Mouse (Mus musculus) left cerebral cortex, adult 2 months (tissue): ENCODE data around the gene Fras1. TPM values are rescaled to one million over a fixed set of nuclear protein-coding genes. Genes with fewer than 3 reads are reported as not detected.

ENCODE experiments used
- DNase-seq, 2 experiments: peaks; one replicate each; pipeline ENCODE4 v3.0.0; 2021 to 2022; ENCODE audit warnings: low spot score in 2 of 2, mixed read lengths in 1 of 2; ENCODE audit errors: extremely low spot score in 1 of 2
- H3K27ac ChIP-seq: fragments of 200-600 bp; 2 replicates; pipeline ENCODE4 v1.8.1; 2022
- H3K4me3 ChIP-seq: fragments of 200-600 bp; 2 replicates; pipeline ENCODE4 v1.8.1; 2022
- CTCF ChIP-seq: fragments of 200-600 bp; IDR thresholded peaks from 2 replicates; pipeline ENCODE4 v1.8.1; 2022; ENCODE audit warnings: antibody characterized with exemption, mild to moderate bottlenecking, moderate library complexity
- intact Hi-C: fragments of 180-260 bp; cut with DNase I; formaldehyde crosslinking; loops from one replicate; pipeline ENCODE4 v1.15.1; 2025
- total RNA-seq, 2 experiments: library from RNA; stranded (reverse); gene quantifications; 2 replicates each; pipeline ENCODE4 v1.2.3; 2021

Fras1 gene
- total RNA-seq, 2 experiments from 2014 or later = 23.0 to 25.2 TPM

- TF ChIP-seq CTCF = no peak
- DNase-seq = no peak
- intact Hi-C loops = no loop called here
- Histone ChIP-seq H3K4me3 (no peak overlapping the region), H3K27ac (no peak overlapping the region)
These were observed 39.1 kb downstream of the Fras1 start for GRCm38 (mm10) chr5:96412754-96413394.

GRCm38 (mm10) chr5:96417121-96417520, 43.4 kb downstream of the Fras1 start:
- Histone ChIP-seq H3K27ac (no peak overlapping the region), H3K4me3 (no peak overlapping the region)
- intact Hi-C loops = no loop called here
- no peak for TF ChIP-seq CTCF
- no peak for DNase-seq

DNA sequence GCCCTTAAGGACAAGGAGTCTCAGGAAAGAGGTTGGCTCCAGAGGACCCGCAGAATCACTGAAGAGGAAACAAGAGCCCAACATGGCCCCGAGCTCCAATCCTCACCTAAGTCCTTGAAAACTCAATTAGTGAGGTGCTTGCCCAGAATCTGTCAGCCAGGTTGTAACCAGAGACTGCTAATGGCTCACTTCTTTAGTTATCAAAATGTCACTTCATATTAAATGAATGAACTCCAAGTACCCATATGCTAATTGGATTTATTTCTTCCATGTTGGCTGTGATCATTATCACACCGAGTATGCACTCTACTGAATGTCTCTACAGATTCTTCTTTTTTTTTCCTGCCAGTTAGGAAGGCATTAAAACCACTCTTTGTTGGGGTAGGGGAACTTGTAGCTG, 47.8 kb downstream of the Fras1 start:
- no peak overlapping the region for H3K4me3 ChIP-seq
- no peak overlapping the region for H3K27ac ChIP-seq
- intact Hi-C loops = no loop called here
- no peak for TF ChIP-seq CTCF
- no peak for DNase-seq

- no peak for DNase-seq
- TF ChIP-seq CTCF = no peak
- no peak overlapping the region for H3K4me3 ChIP-seq
- no peak overlapping the region for H3K27ac ChIP-seq
- intact Hi-C loops = no loop called here
These were observed 49.0 kb downstream of the Fras1 start for GRCm38 (mm10) chr5:96422716-96423115.

GRCm38 (mm10) chr5:96425391-96425790, 51.6 kb downstream of the Fras1 start:
- no peak overlapping the region for H3K27ac ChIP-seq
- no peak overlapping the region for H3K4me3 ChIP-seq
- no peak for TF ChIP-seq CTCF
- DNase-seq = no peak
- intact Hi-C loops = no loop called here

DNA sequence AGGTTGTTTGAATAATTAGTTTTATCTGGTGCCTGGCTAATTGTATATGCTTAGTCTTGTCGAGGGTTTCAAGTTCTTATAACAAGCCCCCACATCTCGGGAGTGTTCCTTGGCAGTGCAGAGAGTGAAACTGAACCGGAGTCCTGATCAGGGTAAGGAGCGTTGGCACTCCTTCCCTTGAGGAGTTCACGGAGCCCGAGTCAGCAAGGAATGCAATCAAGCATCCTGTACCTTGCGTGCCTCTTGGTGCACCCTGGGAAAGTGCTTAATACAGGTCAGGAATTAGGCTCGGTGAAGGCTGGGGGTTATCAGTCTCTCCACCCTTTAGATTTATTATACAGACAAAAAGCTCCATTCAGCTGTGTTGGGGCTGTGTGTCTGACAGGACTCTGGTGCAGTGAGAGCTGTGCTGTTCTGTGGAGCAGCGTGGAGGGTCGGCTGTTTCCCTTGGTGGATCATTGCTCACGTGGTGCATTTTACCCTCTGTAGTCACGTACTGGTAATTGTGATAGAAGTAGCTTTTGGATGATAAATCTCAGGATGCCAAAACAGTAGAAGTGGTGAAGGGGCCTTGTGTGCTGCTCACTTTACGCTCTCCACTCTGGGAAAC, 55.9 kb downstream of the Fras1 start:
- intact Hi-C loops = no loop called here
- H3K4me3 ChIP-seq = no peak overlapping the region

DNA sequence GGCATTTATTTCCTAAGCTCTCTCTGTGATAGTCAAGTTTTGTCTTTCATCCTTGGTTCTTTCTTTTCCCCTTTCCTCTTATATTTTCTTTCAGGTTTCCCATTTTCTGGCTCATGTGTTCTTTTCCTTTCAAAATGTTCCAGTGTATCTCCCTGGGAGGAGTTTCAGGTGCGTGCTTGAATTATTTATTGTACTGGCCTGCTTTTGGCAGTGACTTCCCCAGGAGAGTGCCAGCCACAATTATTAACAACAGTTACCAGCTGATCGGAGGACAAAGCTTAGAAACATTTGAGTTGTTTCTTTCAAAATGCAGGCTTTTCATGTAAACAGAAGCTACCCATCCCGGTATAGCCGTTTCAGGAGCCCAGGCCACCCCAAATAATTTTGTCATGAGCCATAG, 64.1 kb downstream of the Fras1 start:
- Histone ChIP-seq H3K4me3 (no peak overlapping the region), H3K27ac (no peak overlapping the region)
- intact Hi-C loops = no loop called here
- TF ChIP-seq CTCF = no peak
- no peak for DNase-seq

More for the DNA sequence above, 55.9 kb downstream of the Fras1 start:
- TF ChIP-seq CTCF = no peak
- no peak for DNase-seq
- no peak overlapping the region for H3K27ac ChIP-seq

DNA sequence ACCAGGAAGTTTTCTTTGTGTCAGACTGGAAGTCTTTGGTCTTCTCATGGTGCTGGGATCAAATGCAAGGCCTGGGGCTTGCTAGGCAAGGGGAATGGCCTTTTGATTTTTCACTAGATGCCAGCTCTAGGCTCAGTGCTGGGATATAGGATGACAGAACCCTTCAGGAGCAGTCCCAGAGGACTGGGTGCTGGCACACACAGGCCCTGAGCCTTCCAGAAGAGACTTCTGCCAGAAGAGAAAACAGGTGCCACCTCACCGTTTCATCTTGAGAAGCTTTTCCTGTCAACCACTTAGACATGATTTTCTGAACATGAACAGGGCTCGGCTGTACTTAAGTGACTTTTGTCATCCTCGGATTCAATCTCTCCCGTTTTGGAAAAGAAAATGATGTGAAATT, 66.1 kb downstream of the Fras1 start:
- intact Hi-C loops = no loop called here
- H3K4me3 ChIP-seq = no peak overlapping the region
- TF ChIP-seq CTCF = no peak
- DNase-seq = no peak
- H3K27ac ChIP-seq = no peak overlapping the region

DNA sequence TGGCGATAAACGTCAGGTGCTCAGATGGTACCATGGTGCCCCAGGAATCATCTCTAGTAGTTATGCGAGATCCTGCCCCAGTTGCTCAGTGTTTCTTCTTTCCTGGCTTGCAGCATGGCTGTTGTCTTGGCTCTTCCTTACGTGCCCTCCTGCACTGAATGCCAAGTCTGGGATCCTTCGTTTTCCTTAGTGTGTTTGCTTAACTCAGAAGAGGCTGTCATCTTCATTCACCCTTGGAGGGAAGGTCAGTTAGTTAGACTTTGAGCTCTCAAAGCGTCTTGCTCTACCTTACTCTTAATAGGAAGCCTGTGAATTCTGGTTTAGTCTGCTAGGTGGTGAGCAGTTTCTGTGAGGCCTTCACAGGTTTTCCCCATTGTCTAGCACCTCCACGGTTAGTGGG, 73.7 kb downstream of the Fras1 start:
- Histone ChIP-seq H3K4me3 (no peak overlapping the region), H3K27ac (no peak overlapping the region)
- no peak for DNase-seq
- intact Hi-C loops = no loop called here
- no peak for TF ChIP-seq CTCF

DNA sequence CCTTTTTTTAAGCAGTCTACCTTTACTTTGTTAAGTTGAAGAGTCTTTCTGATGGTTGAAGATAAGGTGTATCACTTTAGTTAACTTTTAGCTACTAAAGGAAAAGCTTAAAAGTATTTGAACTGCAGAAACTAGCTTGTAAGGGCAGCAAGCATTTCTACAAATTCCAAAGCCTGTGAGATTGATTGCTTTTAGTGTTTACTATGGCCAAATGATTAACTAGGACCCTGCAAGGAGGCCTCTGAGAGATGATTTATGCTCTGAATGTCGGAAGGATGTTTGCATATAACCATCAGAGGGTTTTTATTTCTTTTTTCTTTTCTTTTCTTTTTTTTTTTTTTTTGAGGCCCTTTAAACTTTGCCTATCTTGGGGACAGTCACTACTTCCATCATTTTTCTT, 78.3 kb downstream of the Fras1 start:
- DNase-seq = no peak
- intact Hi-C loops = no loop called here
- TF ChIP-seq CTCF = no peak
- H3K4me3 ChIP-seq = no peak overlapping the region
- H3K27ac ChIP-seq = no peak overlapping the region

DNA sequence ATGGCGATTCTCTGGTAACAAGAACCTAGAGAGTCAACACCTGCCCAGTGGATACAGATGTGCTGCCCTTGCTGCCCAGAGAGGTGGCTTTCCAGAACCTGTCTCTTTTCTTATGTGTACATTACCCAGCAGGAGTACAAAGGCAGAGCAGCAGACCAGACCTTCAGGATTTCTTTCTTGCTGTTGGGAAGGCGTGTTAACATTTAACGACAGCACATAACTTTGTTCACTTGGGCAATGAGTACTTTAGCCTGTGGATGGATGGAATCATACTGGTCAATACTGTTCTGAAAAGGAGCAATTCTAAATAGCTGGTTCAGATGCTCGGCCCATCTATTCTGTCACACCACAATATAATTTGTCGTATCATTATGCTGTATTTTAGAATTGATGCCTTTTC, 79.6 kb downstream of the Fras1 start:
- intact Hi-C loops = no loop called here
- TF ChIP-seq CTCF = no peak
- H3K27ac ChIP-seq = no peak overlapping the region
- H3K4me3 ChIP-seq = no peak overlapping the region
- no peak for DNase-seq

DNA sequence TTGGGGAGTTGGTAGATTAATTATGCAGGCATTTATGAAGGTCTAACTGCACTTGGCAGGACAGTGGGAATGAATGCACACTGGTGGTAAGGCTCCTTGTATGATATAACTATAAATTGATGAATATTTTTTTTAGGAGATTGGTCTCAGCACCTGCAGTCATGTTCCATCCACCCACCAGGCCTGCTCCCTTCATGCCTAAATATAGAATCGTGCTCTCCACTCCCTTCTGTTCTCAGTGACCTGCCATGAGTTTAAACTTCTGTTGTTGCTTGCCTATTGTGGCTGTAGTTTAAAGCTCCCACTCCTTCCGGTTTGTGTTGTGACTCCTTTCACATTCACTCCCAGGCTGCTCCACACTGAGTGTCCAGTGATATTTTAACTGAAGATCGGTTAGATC, 80.7 kb downstream of the Fras1 start:
- H3K4me3 ChIP-seq = no peak overlapping the region
- no peak overlapping the region for H3K27ac ChIP-seq
- no peak for TF ChIP-seq CTCF
- intact Hi-C loops = no loop called here
- no peak for DNase-seq

GRCm38 (mm10) chr5:96455241-96455640, 81.5 kb downstream of the Fras1 start:
- intact Hi-C loops = loop anchor here (5.0 kb wide), 1 partner anchor 127 kb away; no protein-coding TSS in a partner anchor
- no peak for DNase-seq
- Histone ChIP-seq H3K27ac (0 out of 2 replicates have a peak overlapping the region, but pooled peaks have one; percentile 7), H3K4me3 (no peak overlapping the region)
- TF ChIP-seq CTCF = no peak
